Mouse (Mus musculus) E14TG2a.4 (cell line): ENCODE measurements around the gene Zfp663.

Experiments used
- CTCF ChIP-seq: conservative IDR thresholded peaks from 2 replicates; pipeline ENCODE4 v1.5.1; 2014; ENCODE audit warnings: low read length
- NANOG ChIP-seq: IDR thresholded peaks from 2 replicates; pipeline ENCODE4 v1.6.1; 2014; ENCODE audit warnings: borderline replicate concordance, low read length, mixed read lengths
- POU5F1 ChIP-seq: IDR thresholded peaks from 2 replicates; pipeline ENCODE4 v1.6.1; 2014; ENCODE audit warnings: low read length, borderline replicate concordance

DNA sequence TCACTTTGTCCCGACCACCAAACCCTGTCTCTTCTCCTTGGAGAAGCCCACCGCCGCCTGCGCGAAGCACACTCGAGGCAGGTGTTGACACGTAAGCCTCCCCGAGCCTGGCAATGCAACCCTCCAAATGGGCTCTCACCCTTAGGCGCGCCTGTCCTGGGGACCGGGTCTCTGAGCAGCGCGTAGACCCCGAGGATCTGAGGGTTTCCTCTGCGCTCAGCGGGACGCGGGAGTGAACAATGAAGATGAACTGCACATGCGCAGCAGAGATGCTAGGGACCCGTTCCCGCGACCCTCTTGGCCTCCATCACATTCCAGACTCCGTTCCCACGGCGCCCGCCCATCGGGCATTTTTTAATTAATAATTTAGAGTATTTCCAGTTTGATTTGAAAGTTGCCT is at the start of gene Zfp663:
- TF ChIP-seq CTCF = no peak
- no peak for TF ChIP-seq NANOG
- TF ChIP-seq POU5F1 = no peak
